Mouse (Mus musculus) G1E-ER4 (cell line): Measurements from ENCODE around the gene Babam2. TPM values are rescaled to one million over a fixed set of nuclear protein-coding genes. Genes with fewer than 3 reads are reported as not detected.

ENCODE experiments used
- GATA1 ChIP-seq: IDR thresholded peaks from one replicate; pipeline ENCODE4 v1.8.0; 2012; ENCODE audit warnings: low read length, inconsistent platforms
- polyA plus RNA-seq: library from polyadenylated mRNA; stranded (reverse); fragments of >175 nt; gene quantifications from 2 replicates; pipeline ENCODE4 v1.2.3, GENCODE M21; 2012

The Babam2 gene
- polyA plus RNA-seq, 1 experiment, result 43.6 TPM

DNA sequence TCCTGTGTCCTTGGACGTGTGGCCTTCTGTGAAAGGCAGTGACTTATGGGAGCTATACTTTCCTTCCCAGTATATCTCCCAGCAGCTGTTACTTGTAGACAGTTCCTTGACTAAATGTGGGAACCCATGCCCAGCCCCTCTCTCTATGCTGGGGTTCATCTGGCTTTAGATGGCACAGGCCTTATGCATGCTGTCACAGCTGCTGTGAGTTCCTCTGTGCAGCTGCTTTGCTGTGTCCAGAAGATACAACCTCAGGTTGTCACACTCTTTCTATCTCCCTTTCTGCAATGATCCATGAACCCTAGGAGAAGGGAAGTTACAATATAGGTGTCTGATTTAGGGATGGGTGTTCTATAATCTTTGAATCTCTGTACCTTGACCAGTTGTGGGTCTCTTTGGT is 132.1 kb downstream of the Babam2 start:
- no peak for TF ChIP-seq GATA1

DNA sequence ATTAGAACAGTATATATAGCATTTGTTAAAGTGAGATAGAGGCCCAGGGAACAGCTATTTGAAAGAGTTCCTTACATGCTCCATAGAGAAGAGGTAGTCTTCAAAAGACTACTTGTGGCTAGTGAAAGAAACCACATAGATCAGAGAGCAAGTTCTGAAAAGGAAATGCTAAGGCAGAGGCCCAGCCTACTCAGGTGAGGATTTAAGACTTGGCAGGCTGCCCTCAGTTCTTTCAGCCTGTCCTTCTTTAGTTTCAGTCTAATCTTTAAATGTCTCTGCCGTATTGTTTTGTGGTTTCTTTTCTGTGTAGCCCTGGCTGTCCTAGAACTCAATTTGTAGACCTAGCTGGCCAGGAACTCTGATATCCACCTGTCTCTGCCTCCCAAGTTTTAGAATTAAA is 134.1 kb downstream of the Babam2 start:
- TF ChIP-seq GATA1, result no peak

DNA sequence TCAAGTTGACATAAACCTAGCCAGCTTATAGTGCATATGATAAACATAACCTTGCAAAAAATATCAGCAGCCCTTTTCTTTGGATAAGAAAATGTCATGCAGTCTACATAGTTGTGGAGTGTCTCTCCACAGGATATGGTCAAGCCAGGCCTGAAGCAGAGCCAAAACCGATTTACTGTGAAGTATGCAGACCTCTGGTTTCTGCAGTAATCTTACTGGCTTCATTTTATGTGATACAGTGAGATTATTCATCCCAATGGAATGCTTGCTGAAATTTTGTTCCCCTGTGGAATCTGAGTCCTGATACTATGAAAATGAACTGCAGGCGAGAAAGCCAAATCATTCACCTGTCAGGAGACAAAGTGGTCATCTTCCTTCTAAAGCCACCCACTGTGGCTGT is 138.2 kb downstream of the Babam2 start:
- no peak for TF ChIP-seq GATA1

DNA sequence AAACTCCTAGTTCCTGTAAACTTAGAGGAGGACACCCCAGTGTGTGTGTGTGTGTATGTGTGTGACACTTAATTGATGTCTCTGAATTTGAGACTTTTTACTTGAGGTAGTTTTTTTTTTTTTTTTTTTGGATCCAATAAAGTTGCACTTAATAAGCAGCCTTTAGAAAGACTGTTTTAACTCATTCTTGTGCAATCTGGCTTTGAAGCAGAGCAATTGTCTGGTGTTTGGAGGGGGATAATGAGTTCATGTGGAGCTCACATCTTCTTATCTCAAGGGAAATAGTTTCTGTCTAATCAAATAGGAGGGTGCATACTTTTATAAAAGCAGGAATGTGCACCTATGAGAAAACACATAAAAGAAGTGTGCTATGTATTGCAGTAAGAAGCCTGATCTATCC is 142.5 kb downstream of the Babam2 start:
- no peak for TF ChIP-seq GATA1

DNA sequence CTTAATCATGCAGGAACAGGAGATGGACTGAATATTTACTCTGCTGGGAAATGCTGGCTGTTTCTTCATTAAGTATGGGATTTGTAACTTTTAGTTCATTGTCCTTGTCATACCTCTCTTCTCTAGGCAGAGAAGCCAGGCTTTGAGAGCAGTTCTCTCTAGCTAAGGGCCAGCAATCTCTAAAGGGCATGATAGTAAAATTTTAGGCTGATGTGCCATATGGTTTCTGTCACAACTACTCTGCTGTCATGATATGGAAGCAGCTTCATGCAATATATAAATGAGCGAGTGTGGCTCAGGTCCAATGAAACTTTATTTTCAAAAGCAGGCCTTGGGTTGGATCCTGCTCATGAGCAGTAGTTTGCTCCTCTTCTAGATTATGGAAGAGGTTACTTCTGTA is 142.9 kb downstream of the Babam2 start:
- TF ChIP-seq GATA1, result no peak

DNA sequence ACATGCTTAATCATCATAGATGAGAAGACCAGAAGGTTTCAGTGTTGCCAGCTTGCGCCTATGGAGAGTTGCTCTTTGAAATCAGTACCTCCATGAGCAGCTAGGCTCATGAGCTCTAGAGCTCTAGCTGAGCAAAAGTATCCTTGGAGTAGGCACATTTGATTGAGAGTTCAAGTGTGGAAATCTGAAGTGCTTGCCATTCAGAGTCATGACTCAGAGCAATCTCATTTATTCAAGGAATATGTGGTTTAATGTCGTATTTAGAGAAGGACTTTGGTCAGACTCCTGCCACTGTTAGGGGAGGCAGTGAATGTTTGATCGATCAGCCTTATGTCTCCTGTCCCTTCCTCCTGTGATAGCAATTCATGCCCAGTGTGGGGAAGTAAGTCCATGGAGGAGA is 147.4 kb downstream of the Babam2 start:
- TF ChIP-seq GATA1, result no peak

DNA sequence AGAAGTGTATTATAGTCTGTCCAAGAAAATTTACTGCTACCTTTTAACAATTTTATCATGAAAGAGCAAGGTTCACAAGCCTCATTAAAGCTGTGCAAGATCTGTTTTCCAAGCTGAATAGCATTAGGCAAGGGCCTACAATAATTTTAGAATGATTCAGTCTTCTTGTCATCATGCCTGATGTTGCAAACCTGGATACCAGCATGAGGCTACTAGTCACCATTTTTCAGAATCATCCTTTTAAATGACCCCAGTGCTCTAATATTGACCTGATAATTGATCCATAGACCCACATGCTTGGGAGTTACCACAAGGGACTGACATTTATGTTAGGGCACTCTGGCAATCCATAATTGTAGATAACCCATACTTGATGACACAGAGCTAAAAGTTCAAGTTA is 149.5 kb downstream of the Babam2 start:
- TF ChIP-seq GATA1, result no peak

DNA sequence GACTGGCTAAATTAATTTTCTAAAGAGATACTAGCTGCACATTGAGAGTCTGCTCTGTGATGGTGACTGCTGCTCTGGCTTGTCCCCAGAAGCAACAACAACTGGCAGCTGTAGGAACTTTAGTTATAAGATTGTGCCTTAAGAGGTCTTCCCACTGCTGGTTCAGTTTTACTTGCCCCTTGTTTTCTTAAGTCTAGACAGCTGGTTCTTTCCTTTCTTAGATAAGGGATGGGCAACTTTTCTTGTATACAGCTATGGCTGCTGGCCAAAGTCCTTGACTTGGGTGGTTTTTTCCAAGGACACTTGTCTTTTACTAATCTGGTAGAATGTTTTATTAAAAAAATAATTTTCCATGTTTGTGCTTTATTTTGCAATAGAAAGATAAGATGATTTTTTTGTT is 151.5 kb downstream of the Babam2 start:
- TF ChIP-seq GATA1, result no peak

DNA sequence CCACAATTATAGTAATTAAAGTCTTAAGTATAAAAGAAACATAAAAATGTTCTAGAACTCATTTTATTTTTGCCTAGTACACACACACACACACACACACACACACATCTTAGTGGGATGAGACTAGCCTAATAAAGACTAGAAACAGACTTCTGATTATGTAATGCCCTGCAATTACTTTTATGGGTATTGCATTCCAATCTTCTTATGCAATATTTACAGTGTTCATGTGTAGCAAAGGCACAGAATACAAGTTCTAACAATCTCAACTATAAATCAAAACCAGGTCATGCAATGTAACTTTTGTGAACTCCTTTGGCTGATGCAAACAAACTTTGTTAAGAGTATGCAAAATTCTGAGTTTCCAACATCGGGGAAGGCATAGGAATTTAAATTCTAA is 155.3 kb downstream of the Babam2 start:
- no peak for TF ChIP-seq GATA1

DNA sequence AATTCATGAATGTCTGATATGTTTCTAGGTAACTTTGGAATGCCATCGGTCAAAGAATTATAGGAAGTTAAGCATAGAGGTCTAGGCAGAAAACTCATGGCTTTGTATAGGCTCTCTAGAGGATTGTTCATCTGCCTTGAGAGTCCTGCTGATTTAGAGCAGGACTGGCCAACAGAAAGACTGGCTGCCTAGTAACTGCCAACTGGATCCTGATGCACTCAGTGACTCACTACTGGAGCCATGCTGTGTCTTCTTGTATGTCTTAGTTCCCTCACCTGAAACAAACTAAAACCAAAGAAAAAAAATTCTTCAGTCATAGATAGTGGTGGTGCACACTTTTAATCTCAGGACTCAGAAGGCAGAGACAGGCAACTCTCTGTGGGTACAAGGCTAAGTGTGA is 156.3 kb downstream of the Babam2 start:
- no peak for TF ChIP-seq GATA1

DNA sequence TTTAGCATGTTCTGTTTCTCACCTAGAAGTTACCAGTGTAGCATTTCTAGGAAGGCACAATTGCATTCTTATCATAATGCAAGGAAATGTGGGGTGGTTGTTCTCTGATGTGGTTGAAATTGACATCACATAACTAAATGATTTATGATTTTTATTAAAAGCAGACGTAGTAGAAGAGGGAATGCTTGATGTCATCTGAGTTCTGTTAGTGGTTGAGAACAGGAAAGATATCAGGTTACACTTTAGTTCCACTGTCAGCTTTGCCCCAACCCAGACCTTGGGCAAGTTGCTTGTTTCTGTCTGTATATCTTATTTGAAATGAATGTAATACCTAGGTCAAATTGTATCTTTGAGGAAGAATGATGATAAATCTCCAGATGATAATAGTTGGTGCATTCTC is 162.9 kb downstream of the Babam2 start:
- no peak for TF ChIP-seq GATA1

DNA sequence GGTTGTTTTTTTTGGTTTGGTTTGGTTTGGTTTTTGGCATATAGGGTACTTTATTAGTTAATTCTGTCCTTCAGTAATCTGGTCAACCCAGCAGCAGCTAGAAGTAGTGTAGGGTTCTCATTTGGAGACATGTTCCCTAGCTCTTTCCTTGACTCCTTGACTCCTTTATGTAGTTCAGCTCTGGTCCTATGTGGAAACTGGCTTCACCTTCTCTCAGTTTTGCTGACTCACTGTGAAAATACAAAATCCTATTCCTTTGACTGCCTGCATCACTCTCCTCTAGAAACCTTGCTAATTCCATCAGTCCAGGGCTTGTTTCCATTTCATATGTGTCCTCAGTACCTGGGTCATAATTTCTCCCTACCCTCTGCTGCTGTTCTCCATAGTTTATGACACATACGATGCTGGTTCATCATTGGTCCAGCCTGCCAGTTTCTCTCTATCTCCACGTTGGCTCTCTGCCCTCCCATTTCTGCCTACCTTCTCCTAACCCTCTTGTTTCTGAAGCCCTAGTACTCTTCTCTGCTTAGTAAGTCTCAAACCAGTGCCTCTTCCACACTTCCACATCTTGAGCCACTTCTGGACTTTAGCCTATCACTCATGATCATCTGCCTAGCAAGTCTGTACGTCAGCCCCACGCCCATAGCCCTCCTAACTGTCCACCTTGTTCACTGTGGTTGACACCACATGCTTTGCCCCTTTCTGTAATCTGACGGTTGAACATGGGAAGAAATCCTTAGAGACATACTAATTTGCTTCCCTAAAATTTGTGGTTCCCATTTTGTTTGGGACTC is 163.5 kb downstream of the Babam2 start:
- no peak for TF ChIP-seq GATA1

DNA sequence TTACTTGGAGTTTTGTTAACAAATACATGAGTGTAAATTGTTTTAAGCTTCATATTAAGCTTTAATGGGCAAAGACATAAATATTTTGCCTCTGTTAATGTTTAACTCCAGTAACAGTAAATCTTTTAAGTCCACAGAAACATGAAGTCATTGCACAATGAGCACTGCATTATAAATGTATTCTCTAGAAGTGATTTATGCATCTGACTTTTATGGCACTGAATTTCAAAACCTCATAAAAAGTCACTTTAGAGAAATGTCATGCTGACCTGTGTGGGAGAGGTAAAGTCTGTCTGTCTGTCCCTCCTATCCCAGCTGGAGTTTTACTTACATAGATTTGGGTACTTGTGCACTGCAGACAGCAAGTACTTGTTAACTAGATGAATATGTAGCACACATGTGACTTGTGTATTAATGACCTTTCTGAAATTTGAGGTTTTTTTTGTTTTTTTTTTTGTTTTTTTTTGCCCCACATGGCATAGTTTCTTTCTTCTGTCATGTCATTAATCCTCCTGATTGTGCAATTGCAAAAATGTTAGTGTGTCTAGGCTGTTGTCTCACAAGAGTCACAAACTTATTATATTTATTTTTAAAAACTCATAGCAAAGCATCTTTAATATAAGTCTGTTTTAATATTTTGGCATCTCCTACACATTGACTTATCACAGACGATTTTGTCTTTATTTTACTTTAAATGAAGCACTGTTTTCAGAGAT is 165.4 kb downstream of the Babam2 start:
- no peak for TF ChIP-seq GATA1

DNA sequence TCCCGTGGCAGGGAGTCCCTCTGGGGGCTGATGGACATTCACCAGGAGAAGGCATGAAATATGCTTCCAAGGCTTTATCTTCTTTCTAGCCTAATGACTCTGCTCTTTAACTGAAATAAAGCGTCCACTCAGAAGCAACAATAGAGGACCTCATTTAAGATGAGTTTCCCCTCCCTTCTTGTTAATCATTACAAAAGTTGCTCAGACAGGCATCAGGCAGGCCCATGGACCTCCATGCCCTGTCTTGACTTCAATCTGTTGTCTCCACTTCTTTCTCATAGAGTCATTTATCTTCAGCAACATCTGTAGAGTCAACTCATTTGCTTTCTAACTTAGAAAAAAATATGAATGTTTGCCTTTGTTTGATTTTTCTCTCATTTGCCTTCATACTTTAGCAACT is 166.6 kb downstream of the Babam2 start:
- no peak for TF ChIP-seq GATA1

DNA sequence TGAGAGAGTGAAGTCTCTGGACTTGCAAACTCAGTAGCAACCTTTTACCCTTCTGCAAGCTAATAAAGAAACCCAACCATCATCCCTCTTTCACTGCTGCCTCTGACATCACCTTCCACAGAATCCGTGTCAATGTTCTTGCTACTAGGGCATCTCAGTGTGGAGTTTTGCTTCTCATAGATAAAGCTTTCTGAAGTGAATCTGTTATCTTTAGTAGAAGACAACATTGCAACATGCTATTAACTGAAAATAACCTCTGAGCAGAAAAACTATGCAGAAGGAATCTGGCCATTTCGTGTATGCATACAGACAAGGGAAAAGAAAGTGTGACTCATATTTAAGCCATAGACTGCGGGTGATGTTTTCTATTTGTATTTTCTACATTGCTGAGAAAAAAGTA is 168.6 kb downstream of the Babam2 start:
- TF ChIP-seq GATA1, result no peak

DNA sequence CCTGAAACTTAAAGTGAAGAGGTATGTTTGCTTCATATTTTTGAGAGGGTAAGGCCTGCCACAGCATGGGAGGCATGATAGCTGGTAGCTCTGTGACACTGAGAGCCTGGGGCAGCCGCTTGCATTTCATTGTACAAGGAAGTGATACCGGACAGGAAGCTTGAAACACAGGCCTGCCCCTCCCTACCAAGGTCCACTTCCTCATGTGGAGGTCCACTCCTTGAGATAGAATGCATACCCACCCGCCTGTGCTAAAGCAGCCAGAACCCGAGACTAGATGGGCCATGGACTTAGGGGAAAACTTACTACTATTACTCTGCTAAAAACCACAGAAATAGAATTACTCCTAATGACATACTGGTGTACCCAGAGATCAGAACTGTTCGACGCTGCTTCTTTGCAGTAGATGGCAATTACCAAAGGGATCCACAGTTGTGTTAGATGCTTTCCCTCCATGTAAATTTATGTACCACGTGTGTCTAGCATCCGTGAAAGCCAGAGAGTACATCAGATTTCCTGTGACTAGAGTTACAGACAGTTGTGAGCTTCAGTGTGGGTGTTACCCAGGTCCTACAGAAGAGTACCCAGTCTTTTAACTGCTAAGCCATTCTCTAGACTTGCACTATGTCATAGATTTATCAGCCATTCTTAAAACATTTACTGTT is 173.5 kb downstream of the Babam2 start:
- TF ChIP-seq GATA1, result no peak

DNA sequence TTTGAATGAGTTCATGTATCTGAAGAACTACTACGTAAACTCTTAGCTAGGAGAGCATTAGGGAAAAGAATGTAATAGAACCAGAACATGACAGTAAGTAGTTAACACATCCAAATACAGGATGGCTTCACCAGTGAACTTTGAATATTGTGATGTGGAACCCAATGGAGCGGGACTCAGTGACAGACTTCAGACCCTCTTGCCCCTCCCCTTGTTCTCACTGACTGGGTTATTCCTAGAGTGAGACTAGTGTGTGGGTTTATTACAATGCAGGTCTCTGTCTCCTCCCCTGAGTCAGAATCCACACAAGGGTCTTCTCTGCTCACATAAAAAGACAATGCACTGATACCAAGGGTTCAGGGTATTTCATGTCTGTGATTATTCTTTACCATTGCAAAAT is 175.8 kb downstream of the Babam2 start:
- TF ChIP-seq GATA1, result no peak
